Mouse (Mus musculus) adipocyte (in vitro differentiated cells): Measurements from ENCODE around the gene Unc119.
A peak's percentile ranks its signal among the peaks of the same experiment; 100 is the strongest.

Experiments used
- DNase-seq: peaks from one replicate; pipeline ENCODE4 v3.0.0-alpha.2; 2016; ENCODE audit warnings: low spot score

The Unc119 gene

GRCm38 (mm10) chr11:78343381-78344327 lies at the start of gene Unc119:
Gene Unc119 (plus strand): TSS chr11:78343482.
- DNase-seq: peak; percentile 68

DNA sequence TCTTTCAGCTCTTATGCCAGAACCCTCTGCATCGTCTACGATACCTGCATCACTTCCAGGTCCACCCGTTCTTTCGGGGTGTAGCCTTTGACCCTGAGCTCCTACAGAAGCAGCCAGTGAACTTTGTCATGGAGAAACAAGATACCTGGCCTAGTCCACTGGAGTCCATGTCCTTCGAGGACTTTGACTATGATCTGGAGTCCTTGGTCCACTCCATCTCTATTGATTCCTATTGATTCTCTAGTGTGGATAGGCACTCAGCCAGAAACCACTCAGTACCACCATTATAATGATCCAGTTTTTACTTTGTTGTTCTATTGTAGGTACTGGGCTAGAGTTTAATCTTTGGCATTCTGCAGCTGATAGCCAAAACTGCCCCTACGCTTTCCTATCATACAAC lies 48.7 kb upstream of the Unc119 start:
- DNase-seq: no peak

- no peak for DNase-seq
Measured at GRCm38 (mm10) chr11:78300917-78301316, 42.4 kb upstream of the Unc119 start.

DNA sequence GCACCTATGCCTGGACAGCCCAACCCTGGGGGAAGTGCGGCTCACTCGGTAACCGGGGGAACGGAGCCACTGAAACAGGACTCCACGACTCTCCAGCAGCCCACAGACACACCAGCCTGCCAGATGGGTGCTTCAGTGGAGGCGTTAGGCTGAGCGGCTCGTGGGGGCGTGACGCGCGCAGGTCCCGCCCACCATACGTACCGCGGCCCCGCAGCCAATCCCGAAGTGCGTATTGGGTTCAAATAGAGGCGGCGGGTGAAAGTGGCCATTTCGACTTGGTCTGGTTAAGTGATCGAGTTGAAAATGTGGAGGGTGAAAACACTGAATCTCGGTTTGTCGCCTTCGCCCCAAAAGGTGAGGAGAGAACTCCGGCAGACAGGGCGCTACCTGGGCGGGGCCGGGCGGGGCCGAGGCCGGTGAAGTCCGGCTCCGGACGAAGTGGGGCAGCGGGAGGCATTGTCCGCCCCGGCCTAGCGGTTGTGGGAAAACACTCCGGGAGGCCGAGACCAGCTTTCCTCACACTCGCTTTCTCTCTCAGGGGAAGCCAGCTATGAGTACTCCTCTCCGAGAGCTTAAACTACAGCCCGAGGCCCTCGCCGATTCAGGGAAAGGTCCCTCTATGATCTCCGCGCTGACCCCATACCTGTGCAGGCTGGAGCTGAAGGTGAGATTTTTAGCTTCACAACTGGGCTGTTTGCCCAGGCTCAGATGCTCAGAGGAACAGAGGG lies 41.8 kb upstream of the Unc119 start, which contains the start of gene Spag5:
Gene Spag5, plus strand, starts transcription at position 173 of the 728 bp plus-strand sequence.
- peak; percentile 85 for DNase-seq

DNA sequence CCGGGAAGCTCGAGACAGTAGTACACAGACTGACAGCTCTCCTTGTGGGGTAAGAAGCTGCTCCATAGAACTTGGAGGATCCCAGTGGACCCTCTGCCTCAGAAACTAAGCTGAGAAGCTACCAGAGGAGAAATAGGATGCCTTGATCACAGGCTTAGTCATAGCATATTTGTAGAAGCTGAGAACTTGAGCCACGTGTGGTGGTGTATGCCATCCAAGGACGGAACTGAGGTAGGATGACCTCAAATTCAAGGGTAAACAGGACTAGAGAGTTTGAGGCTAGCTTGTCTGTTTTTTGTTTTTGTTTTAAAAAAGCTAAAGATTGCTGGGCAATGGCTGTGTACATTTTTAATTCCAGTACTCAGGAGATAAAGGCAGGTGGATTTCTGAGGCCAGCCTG lies 38.0 kb upstream of the Unc119 start:
- DNase-seq: no peak

- no peak for DNase-seq
Measured at GRCm38 (mm10) chr11:78310861-78311511, 32.3 kb upstream of the Unc119 start.

GRCm38 (mm10) chr11:78313662-78314061 lies 29.6 kb upstream of the Unc119 start:
- peak; percentile 28 for DNase-seq

- no peak for DNase-seq
Measured at GRCm38 (mm10) chr11:78318411-78318810, 24.9 kb upstream of the Unc119 start.

GRCm38 (mm10) chr11:78322076-78322831 lies 21.0 kb upstream of the Unc119 start:
- no peak for DNase-seq

GRCm38 (mm10) chr11:78322860-78323259 lies 20.4 kb upstream of the Unc119 start, which contains the start of gene Aldoc:
Gene Aldoc (plus strand): TSS chr11:78322968.
- DNase-seq: no peak

GRCm38 (mm10) chr11:78324000-78324785 lies 19.1 kb upstream of the Unc119 start:
- no peak for DNase-seq

DNA sequence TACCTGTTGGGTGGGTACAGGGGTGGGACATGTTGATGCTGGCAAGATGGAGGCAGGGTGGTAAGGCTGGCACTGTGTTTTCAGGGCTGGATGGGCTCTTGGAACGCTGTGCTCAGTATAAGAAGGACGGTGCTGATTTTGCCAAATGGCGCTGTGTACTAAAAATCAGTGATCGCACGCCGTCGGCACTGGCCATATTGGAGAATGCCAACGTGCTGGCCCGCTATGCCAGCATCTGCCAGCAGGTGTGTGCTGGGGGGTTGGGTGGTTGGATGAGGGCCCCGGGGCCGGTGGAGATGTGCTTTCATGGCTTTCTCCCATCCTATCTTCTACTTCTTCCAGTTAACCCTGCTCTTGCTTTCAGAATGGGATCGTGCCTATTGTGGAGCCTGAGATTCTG lies 18.3 kb upstream of the Unc119 start:
- DNase-seq: no peak

- no peak for DNase-seq
Measured at GRCm38 (mm10) chr11:78327215-78327614, 16.1 kb upstream of the Unc119 start.

DNA sequence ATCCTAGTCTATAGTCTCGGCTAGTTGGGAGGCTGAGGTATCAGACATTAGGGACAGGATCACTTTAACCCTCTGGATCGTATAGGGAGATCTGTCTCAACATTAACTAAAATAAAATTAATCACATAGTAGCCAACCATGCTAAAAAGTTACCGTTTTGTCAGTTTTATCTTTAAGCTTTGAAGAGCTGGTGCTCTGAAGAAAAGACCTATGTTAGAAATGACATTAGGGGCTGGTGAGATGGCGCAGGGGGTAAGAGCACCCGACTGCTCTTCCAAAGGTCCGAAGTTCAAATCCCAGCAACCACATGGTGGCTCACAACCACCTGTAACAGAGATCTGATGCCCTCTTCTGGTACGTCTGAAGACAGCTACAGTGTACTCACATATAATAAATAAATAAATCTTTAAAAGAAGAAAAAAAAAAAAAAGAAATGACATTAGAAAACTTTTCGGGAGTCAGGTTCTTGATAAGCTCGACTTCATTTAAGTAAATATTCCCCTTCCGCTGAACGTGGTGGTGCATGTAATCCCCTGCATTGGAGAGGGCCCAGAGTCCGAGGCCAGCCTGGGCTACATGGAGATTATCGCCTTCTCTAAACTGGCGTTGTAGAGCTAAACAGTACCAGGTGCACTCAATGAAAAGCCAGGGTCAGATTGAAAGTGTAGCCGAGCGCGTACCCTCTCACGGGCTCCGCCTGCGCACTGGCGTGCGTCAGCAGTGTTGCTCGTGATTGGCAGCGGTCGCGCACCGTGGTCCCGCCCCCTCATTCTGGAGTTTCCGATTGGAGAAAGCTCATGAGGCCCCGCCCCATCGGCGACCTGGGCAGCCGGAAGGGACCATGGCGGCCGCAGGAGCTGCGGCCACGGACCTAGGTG lies 15.4 kb upstream of the Unc119 start, which contains the start of gene Pigs:
Gene Pigs, plus strand, starts transcription at position 782 of the 878 bp plus-strand sequence.
- DNase-seq: peak; percentile 96

DNA sequence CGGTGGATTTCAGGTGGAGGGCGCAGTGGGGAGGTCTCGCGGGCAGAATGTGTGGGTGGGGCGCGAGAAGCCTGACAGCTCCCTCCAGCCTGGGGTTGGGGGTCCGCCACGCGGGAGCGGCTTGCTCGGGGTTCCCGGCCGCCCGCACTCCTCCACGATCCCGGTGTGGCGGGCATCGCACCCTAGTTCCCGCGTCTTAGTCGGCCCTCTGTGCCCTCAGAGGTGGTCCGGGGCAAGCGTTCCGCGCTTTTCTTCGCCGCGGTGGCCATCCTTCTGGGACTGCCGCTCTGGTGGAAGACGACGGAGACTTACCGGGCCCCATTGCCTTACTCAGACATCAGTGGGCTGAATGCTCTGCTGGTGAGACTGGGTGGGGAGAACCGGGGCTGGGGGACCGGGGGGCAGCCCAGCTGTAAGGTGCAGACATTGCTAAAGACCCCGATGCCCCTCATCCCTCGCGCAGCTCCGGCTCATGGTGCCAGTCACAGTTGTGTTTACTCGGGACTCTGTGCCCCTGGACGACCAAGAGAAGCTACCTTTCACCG lies 14.7 kb upstream of the Unc119 start:
- DNase-seq: no peak

DNA sequence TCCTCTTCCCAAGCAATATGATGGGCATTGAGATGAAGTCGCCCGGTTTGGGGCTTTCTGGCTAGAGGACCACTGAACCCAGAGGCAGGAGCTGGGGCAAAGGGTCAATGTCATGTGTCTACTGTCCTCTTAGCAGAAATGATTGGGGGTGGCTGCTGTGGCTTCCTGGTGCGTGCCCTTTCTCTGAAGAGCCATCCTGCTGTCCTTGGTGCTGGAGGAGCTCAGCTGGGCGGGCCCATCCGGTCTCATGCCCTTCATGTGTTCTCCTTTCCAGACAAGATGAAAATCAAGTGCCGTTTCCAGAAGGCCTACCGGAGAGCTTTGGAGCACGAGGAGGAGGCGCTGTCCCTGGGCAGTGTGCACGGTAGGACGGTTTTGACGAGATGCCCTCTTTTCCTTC lies 10.6 kb upstream of the Unc119 start:
- no peak for DNase-seq

- DNase-seq: no peak
Measured at GRCm38 (mm10) chr11:78333992-78334391, 9.3 kb upstream of the Unc119 start.

DNA sequence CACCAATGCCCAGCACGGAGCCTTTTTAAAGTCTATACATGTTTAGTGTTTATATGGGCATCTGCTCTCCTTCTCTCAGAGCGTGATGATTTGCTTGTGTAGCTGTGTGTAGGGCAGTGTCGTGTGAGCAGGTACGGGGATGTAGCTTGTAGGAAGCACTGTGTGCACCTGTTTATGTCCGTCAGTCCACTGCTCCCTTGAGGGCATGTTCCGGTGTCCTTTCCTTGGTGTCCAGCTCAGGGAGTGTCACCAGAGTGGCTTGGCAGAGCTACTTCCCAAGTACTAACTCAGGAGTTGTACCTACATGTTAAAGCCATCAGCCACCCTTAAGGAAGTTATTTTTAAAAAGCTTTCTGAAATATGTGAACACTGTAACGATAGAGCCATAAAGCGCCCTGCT lies 6.2 kb upstream of the Unc119 start:
- no peak for DNase-seq

GRCm38 (mm10) chr11:78341702-78342101 lies 1.6 kb upstream of the Unc119 start:
- DNase-seq: no peak
